Mouse (Mus musculus): ENCODE results near the gene Ubash3a.
"Not testable (repeated sequence)": the region's sequence is repeated elsewhere in the genome, so short reads cannot be mapped to it uniquely, and the experiment has no call there.

The Ubash3a gene

GRCm38 (mm10) chr17:31260430-31260829 lies 52.8 kb downstream of the Ubash3a start:
- no peak for DNase-seq (ENCODE audit: low spot score in 2 of 2)

GRCm38 (mm10) chr17:31261352-31261751 lies 53.7 kb downstream of the Ubash3a start:
- DNase-seq (ENCODE audit: low spot score in 2 of 2), result no peak

GRCm38 (mm10) chr17:31262715-31263114 lies 55.0 kb downstream of the Ubash3a start:
- DNase-seq (ENCODE audit: low spot score in 2 of 2), result no peak

GRCm38 (mm10) chr17:31263770-31264169 lies 56.1 kb downstream of the Ubash3a start:
- DNase-seq (ENCODE audit: low spot score in 2 of 2), result no peak

- no peak for DNase-seq (ENCODE audit: low spot score in 2 of 2)
These were observed 56.7 kb downstream of the Ubash3a start for GRCm38 (mm10) chr17:31264372-31264771.

- DNase-seq (ENCODE audit: low spot score in 2 of 2), result no peak
These were observed 57.5 kb downstream of the Ubash3a start for GRCm38 (mm10) chr17:31265171-31265572.

GRCm38 (mm10) chr17:31265831-31266230 lies 58.2 kb downstream of the Ubash3a start:
- no peak for DNase-seq (ENCODE audit: low spot score in 2 of 2)

GRCm38 (mm10) chr17:31266321-31266950 lies 58.8 kb downstream of the Ubash3a start:
- no peak for DNase-seq (ENCODE audit: low spot score in 2 of 2)

- no peak for DNase-seq (ENCODE audit: low spot score in 2 of 2)
These were observed 59.5 kb downstream of the Ubash3a start for GRCm38 (mm10) chr17:31267138-31267537.

GRCm38 (mm10) chr17:31267603-31268002 lies 59.9 kb downstream of the Ubash3a start:
- no peak for DNase-seq (ENCODE audit: low spot score in 2 of 2)

GRCm38 (mm10) chr17:31268016-31268415 lies 60.3 kb downstream of the Ubash3a start:
- no peak for DNase-seq (ENCODE audit: low spot score in 2 of 2)

GRCm38 (mm10) chr17:31269761-31270160 lies 62.1 kb downstream of the Ubash3a start:
- DNase-seq (ENCODE audit: low spot score in 2 of 2), result no peak

- DNase-seq (ENCODE audit: low spot score in 2 of 2), result no peak
These were observed 62.6 kb downstream of the Ubash3a start for GRCm38 (mm10) chr17:31270246-31270645.

- DNase-seq (ENCODE audit: low spot score in 2 of 2), result not testable (repeated sequence)
These were observed 63.1 kb downstream of the Ubash3a start for GRCm38 (mm10) chr17:31270736-31271135.

GRCm38 (mm10) chr17:31271136-31271851 lies 63.6 kb downstream of the Ubash3a start:
- no peak for DNase-seq (ENCODE audit: low spot score in 2 of 2)

- no peak for DNase-seq (ENCODE audit: low spot score in 2 of 2)
These were observed 64.9 kb downstream of the Ubash3a start for GRCm38 (mm10) chr17:31272416-31273165.

GRCm38 (mm10) chr17:31273631-31274030 lies 66.0 kb downstream of the Ubash3a start:
- DNase-seq (ENCODE audit: low spot score in 2 of 2), result no peak

- no peak for DNase-seq (ENCODE audit: low spot score in 2 of 2)
These were observed 67.5 kb downstream of the Ubash3a start for GRCm38 (mm10) chr17:31275181-31275580.

GRCm38 (mm10) chr17:31276207-31276921 lies 68.7 kb downstream of the Ubash3a start:
- DNase-seq (ENCODE audit: low spot score in 2 of 2), result peak; percentile 46 to 52

- DNase-seq (ENCODE audit: low spot score in 2 of 2), result peak; percentile 100
These were observed 69.5 kb downstream of the Ubash3a start, which contains the start of gene Rsph1 for GRCm38 (mm10) chr17:31276922-31277918. Gene Rsph1, minus strand, starts transcription at chr17:31277383.

- DNase-seq (ENCODE audit: low spot score in 2 of 2), result no peak
These were observed 70.3 kb downstream of the Ubash3a start for GRCm38 (mm10) chr17:31277931-31278330.

All from right cerebral cortex, postnatal 36 days (tissue).